Mouse (Mus musculus): ENCODE measurements at regions not wholly inside any gene's neighbourhood (a gene's known extent, or its start where the extent isn't known, plus 50 kb on each side); places are given as distances from the start of the nearest gene placed in this dataset.

DNA sequence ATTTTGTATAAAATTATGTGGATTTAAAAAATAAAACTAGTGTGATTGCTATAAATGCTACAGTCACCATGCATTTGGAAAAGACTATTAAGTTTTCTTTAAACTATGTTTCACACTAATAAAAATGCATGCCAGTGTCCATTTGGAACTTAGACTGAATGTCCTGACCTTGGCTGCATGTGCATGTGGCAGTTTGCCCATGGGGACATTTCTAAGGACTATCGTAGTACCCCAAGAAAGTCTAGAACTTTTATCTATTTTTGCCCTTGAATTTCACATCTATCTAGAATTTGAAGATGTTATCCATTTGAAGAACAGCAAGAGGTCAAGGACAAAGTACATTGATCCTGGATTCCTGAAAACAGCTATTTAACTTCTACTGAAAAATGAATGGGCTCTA, 745.9 kb downstream of the Tmem182 start:
- DNase-seq, result no peak

DNA sequence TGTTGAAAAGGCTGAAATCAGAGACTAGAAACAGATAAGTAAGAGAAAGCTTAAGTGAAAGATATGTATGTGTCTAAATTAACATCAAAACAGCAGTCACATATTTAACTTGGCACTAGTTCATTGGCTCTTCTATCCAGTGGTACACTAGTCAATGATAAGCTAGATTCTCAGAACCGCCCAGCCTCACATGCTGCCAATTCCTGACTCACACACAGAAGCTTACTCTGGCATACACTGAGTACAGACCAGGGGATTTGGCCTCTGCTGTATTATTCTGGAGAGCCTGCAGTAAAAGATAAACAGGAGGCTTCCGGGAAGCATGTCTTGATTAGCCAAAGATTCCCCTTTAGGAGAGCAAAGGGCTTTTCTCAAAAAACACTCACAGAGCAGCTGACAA, 750.2 kb downstream of the Tmem182 start:
- peak; percentile 73 for DNase-seq

- DNase-seq, result no peak
These were observed 753.8 kb downstream of the Tmem182 start for GRCm38 (mm10) chr1:41559101-41559665.

DNA sequence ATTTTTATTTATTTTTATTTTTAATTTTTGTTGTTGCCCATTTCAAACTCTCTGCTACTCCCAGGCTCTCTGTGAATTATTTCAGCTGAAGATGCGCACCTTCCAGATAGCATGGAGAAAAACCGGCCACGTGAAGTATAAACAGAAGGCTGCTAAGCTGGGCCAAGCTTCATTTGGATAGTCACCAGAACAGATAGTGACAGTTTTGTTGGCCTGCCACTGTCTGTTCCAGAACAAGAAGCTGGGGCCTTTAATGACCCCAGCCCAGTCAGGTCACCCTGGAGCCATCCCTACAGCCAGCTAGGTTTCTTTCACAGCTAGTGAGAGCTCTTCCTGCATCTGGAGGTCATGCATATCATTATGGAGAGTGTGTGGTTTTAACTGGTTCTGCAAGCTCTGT, 754.6 kb downstream of the Tmem182 start:
- DNase-seq, result no peak

GRCm38 (mm10) chr1:41603471-41603870, 798.1 kb downstream of the Tmem182 start:
- no peak for DNase-seq

- DNase-seq, result no peak
These were observed 799.8 kb downstream of the Tmem182 start for GRCm38 (mm10) chr1:41604996-41605747.

GRCm38 (mm10) chr1:41605748-41606131, 800.3 kb downstream of the Tmem182 start:
- DNase-seq, result no peak

- DNase-seq, result no peak
These were observed 805.4 kb downstream of the Tmem182 start for GRCm38 (mm10) chr1:41610783-41611182.

GRCm38 (mm10) chr1:41651804-41652203, 846.4 kb downstream of the Tmem182 start:
- DNase-seq, result peak; percentile 22

- DNase-seq, result no peak
These were observed 846.8 kb downstream of the Tmem182 start for GRCm38 (mm10) chr1:41652210-41652609.

- peak; percentile 88 for DNase-seq
These were observed 847.4 kb downstream of the Tmem182 start for GRCm38 (mm10) chr1:41652646-41653427.

- no peak for DNase-seq
These were observed 868.7 kb downstream of the Tmem182 start for GRCm38 (mm10) chr1:41674086-41674485.

- DNase-seq, result no peak
These were observed 869.9 kb downstream of the Tmem182 start for GRCm38 (mm10) chr1:41675345-41675744.

DNA sequence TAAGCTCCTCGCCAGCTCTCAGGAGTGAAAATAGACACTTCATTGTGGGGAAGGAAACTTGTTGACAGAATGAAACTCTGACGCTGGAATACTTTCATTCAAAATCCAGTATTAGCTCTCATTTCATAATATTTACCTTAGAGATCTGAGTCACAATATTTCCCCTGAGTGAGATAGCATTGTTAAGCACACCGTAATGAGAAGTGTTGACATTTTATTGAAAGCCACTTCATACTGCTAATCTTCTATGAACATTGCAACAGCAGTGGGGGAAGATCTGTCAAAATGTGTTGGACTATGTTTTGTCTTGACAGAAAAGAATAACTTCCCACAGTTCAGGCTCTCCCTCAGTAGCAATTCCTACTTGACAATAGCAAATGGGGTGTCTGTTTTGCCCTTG, 900.3 kb downstream of the Tmem182 start:
- no peak for DNase-seq

GRCm38 (mm10) chr1:41742644-41743331, 937.4 kb downstream of the Tmem182 start:
- no peak for DNase-seq

- DNase-seq, result no peak
These were observed 937.9 kb downstream of the Tmem182 start for GRCm38 (mm10) chr1:41743332-41743710.

- DNase-seq, result no peak
These were observed 939.1 kb downstream of the Tmem182 start for GRCm38 (mm10) chr1:41744531-41744930.

DNA sequence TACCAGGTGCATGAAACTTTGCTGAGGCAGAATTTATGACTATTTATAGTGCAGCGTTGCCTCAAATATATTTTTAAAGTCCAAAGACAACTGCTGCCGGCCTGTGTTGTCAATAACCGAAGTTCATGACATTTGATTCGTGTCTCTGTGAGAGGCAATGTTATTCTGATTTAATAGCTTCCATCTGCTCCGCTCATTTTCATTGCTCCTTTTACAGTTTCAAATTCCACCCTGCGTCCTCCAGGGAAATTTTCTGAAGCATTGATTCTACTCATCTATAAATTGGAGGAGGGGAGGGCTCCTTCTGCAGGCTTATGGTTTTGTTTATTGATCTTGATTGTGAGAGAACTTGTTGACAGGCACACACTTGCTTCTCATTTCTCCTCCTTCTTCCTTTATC, 936.2 kb upstream of the Pou3f3 start:
- DNase-seq, result no peak
